In genomic region chr12:81170076-81170475, GRCm38 (mm10) we compare ENCODE assay signal across 10 mouse cellular contexts.
DNase-seq lines count a peak whose midpoint lies in the region; ATAC-seq and TF ChIP-seq lines count a peak whose summit lies in the region.
"Had no signal": no experiment of that assay in that cellular context is flagged by ENCODE, and none has a peak within 500 bp of the region (broad histone marks: within the 10 kb centered on the region; RNA-seq: fewer than 3 reads in every experiment).

No protein-coding gene starts in this region.

- no peaks in the 10 kb centered on the region for H3K9me3 ChIP-seq in MEL (replicated peaks; ENCODE audit: insufficient read depth, low read length)
- H3K9me3 ChIP-seq in stomach, postnatal 0 days (ENCODE audit: control insufficient read depth, low read length), result no peaks in the 10 kb centered on the region
- H3K9me3 ChIP-seq: hindbrain, embryonic 12.5 days; liver, embryonic 13.5 days had no signal

- ATAC-seq in stomach, postnatal 0 days (ENCODE audit: low FRiP score, low TSS enrichment), result no peak

- whole genome bisulfite sequencing in kidney, adult 2 months, result 80% methylated on average over 2 of the region's 2 CpGs
- 82% methylated on average over 2 of the region's 2 CpGs for WGBS in stomach, postnatal 0 days

- H3K36me3 ChIP-seq in kidney, adult 2 months (ENCODE audit: control insufficient read depth, insufficient read depth, low read length), result no peaks in the 10 kb centered on the region
- H3K36me3 ChIP-seq in MEL (ENCODE audit: control insufficient read depth in 1 of 2, insufficient read depth in 2 of 2, low read length in 2 of 2), result no peaks in the 10 kb centered on the region; a peak in 1 of 4 replicates
- no peaks in the 10 kb centered on the region for H3K36me3 ChIP-seq in stomach, postnatal 0 days (ENCODE audit: control insufficient read depth, insufficient read depth, low read length)
- H3K36me3 ChIP-seq: liver, embryonic 13.5 days had no signal

- TF ChIP-seq EP300 in MEL (IDR thresholded peaks at IDR 0.05; ENCODE audit: low read depth in 1 of 2, low read length in 2 of 2), result no peak
- TF ChIP-seq EP300 in stomach, postnatal 0 days (optimal IDR thresholded peaks at IDR 0.05), result no peak

- no peaks in the 10 kb centered on the region for H3K4me1 ChIP-seq in kidney, adult 2 months (ENCODE audit: control insufficient read depth, insufficient read depth, low read length)
- no peaks in the 10 kb centered on the region for H3K4me1 ChIP-seq in MEL (ENCODE audit: control insufficient read depth in 1 of 2, insufficient read depth in 2 of 2, low read length in 2 of 2)
- H3K4me1 ChIP-seq in stomach, postnatal 0 days (replicated peaks; ENCODE audit: control insufficient read depth, insufficient read depth), result no peaks in the 10 kb centered on the region
- H3K4me1 ChIP-seq: liver, embryonic 13.5 days had no signal

- no peaks in the 10 kb centered on the region for H3K79me2 ChIP-seq in MEL (ENCODE audit: control insufficient read depth, insufficient read depth, low read length, poor library complexity)

- H3K9ac ChIP-seq in MEL (ENCODE audit: control insufficient read depth, low read depth, low read length, poor library complexity, severe bottlenecking), result no peak overlapping the region
- no peak overlapping the region for H3K9ac ChIP-seq in stomach, postnatal 0 days (ENCODE audit: low read length)
- H3K9ac ChIP-seq: hindbrain, embryonic 12.5 days; liver, embryonic 13.5 days had no signal

- H3K27ac ChIP-seq in kidney, adult 2 months (ENCODE audit: insufficient read depth, low read depth, low read length), result no peak overlapping the region
- no peak overlapping the region for H3K27ac ChIP-seq in MEL (ENCODE audit: control insufficient read depth, low read depth, low read length)
- H3K27ac ChIP-seq in stomach, postnatal 0 days (replicated peaks), result no peak overlapping the region
- H3K27ac ChIP-seq: hindbrain, embryonic 12.5 days; liver, embryonic 13.5 days had no signal

- no peak for DNase-seq in kidney, adult 2 months
- DNase-seq in kidney, adult 9 months, result no peak
- DNase-seq in retina, postnatal 1 day, result peak; percentile 12
- no peak for DNase-seq in retina, embryonic 14.5 days (ENCODE audit: low spot score)
- DNase-seq in MEL (ENCODE audit: low read depth, low spot score), result peak; percentile 20
- no peak for DNase-seq in stomach, postnatal 0 days (ENCODE audit: low spot score)
- DNase-seq in kidney, adult 18-20 months, result no peak
- DNase-seq: embryo, embryonic 11 days; liver, embryonic 13.5 days had no signal

- TF ChIP-seq POLR2A in kidney, adult 2 months (IDR thresholded peaks at IDR 0.05; ENCODE audit: low read depth, low read length), result no peak
- no peak for TF ChIP-seq POLR2A in MEL (IDR thresholded peaks at IDR 0.05; ENCODE audit: control insufficient read depth in 1 of 2, insufficient read depth in 1 of 2, low read depth in 1 of 2, low read length in 2 of 2, poor library complexity in 1 of 2)

- TF ChIP-seq RAD21 in MEL (IDR thresholded peaks at IDR 0.05; ENCODE audit: low read depth, low read length), result no peak; the same call in 1 of the 2 replicates

- H3K27me3 ChIP-seq in kidney, adult 2 months (replicated peaks; ENCODE audit: control insufficient read depth, insufficient read depth, low read length), result no peaks in the 10 kb centered on the region
- no peaks in the 10 kb centered on the region for H3K27me3 ChIP-seq in MEL (ENCODE audit: control insufficient read depth in 1 of 2, insufficient read depth in 2 of 2, low read length in 2 of 2)
- H3K27me3 ChIP-seq in stomach, postnatal 0 days (ENCODE audit: control insufficient read depth, insufficient read depth, low read length), result no peaks in the 10 kb centered on the region
- H3K27me3 ChIP-seq: hindbrain, embryonic 12.5 days; liver, embryonic 13.5 days had no signal

- TF ChIP-seq CTCF in kidney, adult 2 months (conservative IDR thresholded peaks at IDR 0.05; ENCODE audit: insufficient read depth, insufficient read length, low read depth, low read length), result peak; percentile 25; the same call in 1 of the 2 replicates
- peak; percentile 46 to 63 (median 58) for TF ChIP-seq CTCF in MEL (IDR thresholded peaks at IDR 0.05 in 2 of 3, conservative IDR thresholded peaks at IDR 0.05 in 1 of 3; ENCODE audit: control insufficient read depth in 1 of 3, insufficient read depth in 1 of 3, low read depth in 2 of 3, low read length in 3 of 3, poor library complexity in 1 of 3, severe bottlenecking in 1 of 3)
- TF ChIP-seq CTCF in stomach, postnatal 0 days (IDR thresholded peaks at IDR 0.05; ENCODE audit: low read depth), result peak; percentile 54

- H3K4me3 ChIP-seq in kidney, adult 2 months (ENCODE audit: insufficient read depth, low read depth, low read length), result no peak overlapping the region
- no peak overlapping the region for H3K4me3 ChIP-seq in MEL (ENCODE audit: control insufficient read depth in 1 of 2, insufficient read depth in 1 of 2, low read depth in 2 of 2, low read length in 2 of 2)
- no peak overlapping the region for H3K4me3 ChIP-seq in stomach, postnatal 0 days (ENCODE audit: low read depth, low read length)
- H3K4me3 ChIP-seq: hindbrain, embryonic 12.5 days; liver, embryonic 13.5 days had no signal

- H3K4me2 ChIP-seq in stomach, postnatal 0 days (replicated peaks; ENCODE audit: low read depth), result no peak overlapping the region
- H3K4me2 ChIP-seq: hindbrain, embryonic 12.5 days; liver, embryonic 13.5 days had no signal

TF ChIP-seq in MEL, 35 proteins besides CTCF, POLR2A, EP300 and RAD21:
- TF ChIP-seq SMC3 (IDR thresholded peaks at IDR 0.05; ENCODE audit: low read depth, low read length), result 0 out of 2 replicates have a peak, but pooled peaks have one; percentile 16
- TF ChIP-seq TBP (IDR thresholded peaks at IDR 0.05; ENCODE audit: low read depth, low read length), result no peak

Comparison
In these comparisons a context has a peak if more than half of its experiments do, and no peak if none do; other contexts are left out.
1. DNase-seq: peak in retina, postnatal 1 day (single experiment) and MEL (single experiment); none in kidney, adult 2 months (single experiment), kidney, adult 9 months (single experiment), retina, embryonic 14.5 days (single experiment), stomach, postnatal 0 days (single experiment) and kidney, adult 18-20 months (single experiment).
2. Peak in every context shown above with its lines, with median percentiles within 50 percentile points of each other: CTCF ChIP-seq.